Mouse (Mus musculus): ENCODE measurements at regions not wholly inside any gene's neighbourhood (a gene's known extent, or its start where the extent isn't known, plus 50 kb on each side); places are given as distances from the start of the nearest gene placed in this dataset.

- Histone ChIP-seq H3K36me3 (replicated peaks) (no peaks in the 10 kb centered on the region), H3K27ac (no peak overlapping the region)
- WGBS: 85% methylated on average over 4 of the region's 4 CpGs
Measured at GRCm38 (mm10) chr1:169270750-169271149, 260.5 kb downstream of the Nuf2 start.

GRCm38 (mm10) chr1:169263984-169264660 lies 267.1 kb downstream of the Nuf2 start:
- H3K27me3 ChIP-seq: no peaks in the 10 kb centered on the region
- ATAC-seq (ENCODE audit: low FRiP score): no peak
- no peak overlapping the region for H3K9ac ChIP-seq
- H3K4me3 ChIP-seq (replicated peaks): no peak overlapping the region
- no peaks in the 10 kb centered on the region for H3K9me3 ChIP-seq
- H3K36me3 ChIP-seq (replicated peaks): no peaks in the 10 kb centered on the region
- H3K4me1 ChIP-seq: peaks cover 2% of the 10 kb centered on the region; the same call in 1 of the 2 replicates
- H3K4me2 ChIP-seq: no peak overlapping the region
- WGBS: 79% methylated on average over 5 of the region's 5 CpGs
- no peak overlapping the region for H3K27ac ChIP-seq

More at GRCm38 (mm10) chr1:169270750-169271149, 260.5 kb downstream of the Nuf2 start:
- H3K4me1 ChIP-seq: no peaks in the 10 kb centered on the region
- H3K9me3 ChIP-seq: no peaks in the 10 kb centered on the region
- H3K4me3 ChIP-seq (replicated peaks): no peak overlapping the region
- ATAC-seq (ENCODE audit: low FRiP score): no peak
- H3K9ac ChIP-seq: no peak overlapping the region
- no peak overlapping the region for H3K4me2 ChIP-seq
- no peaks in the 10 kb centered on the region for H3K27me3 ChIP-seq

- Histone ChIP-seq H3K36me3 (replicated peaks) (no peaks in the 10 kb centered on the region), H3K27ac (no peak overlapping the region), H3K4me3 (replicated peaks) (no peak overlapping the region), H3K9me3 (no peaks in the 10 kb centered on the region), H3K9ac (no peak overlapping the region), H3K27me3 (no peaks in the 10 kb centered on the region), H3K4me1 (no peaks in the 10 kb centered on the region; the same call in 1 of the 2 replicates), H3K4me2 (no peak overlapping the region)
- 58% methylated on average over 7 of the region's 7 CpGs for WGBS
- no peak for ATAC-seq (ENCODE audit: low FRiP score)
Measured at GRCm38 (mm10) chr1:169254250-169254937, 276.9 kb downstream of the Nuf2 start.

GRCm38 (mm10) chr1:169252189-169252588 lies 279.1 kb downstream of the Nuf2 start:
- H3K27me3 ChIP-seq: no peaks in the 10 kb centered on the region
- no peak overlapping the region for H3K4me2 ChIP-seq
- ATAC-seq (ENCODE audit: low FRiP score): no peak
- no peaks in the 10 kb centered on the region for H3K9me3 ChIP-seq
- no peak overlapping the region for H3K9ac ChIP-seq
- H3K4me1 ChIP-seq: no peaks in the 10 kb centered on the region
- no peak overlapping the region for H3K4me3 ChIP-seq (replicated peaks)
- H3K27ac ChIP-seq: no peak overlapping the region
- H3K36me3 ChIP-seq (replicated peaks): no peaks in the 10 kb centered on the region
- WGBS: 62% methylated on average over 2 of the region's 2 CpGs

- H3K27ac ChIP-seq: no peak overlapping the region
- no peak overlapping the region for H3K9ac ChIP-seq
- WGBS: 87% methylated on average over 7 of the region's 7 CpGs
- no peaks in the 10 kb centered on the region for H3K4me1 ChIP-seq
- no peaks in the 10 kb centered on the region for H3K27me3 ChIP-seq
- H3K4me2 ChIP-seq: no peak overlapping the region
- H3K9me3 ChIP-seq: no peaks in the 10 kb centered on the region
- no peak overlapping the region for H3K4me3 ChIP-seq (replicated peaks)
- H3K36me3 ChIP-seq (replicated peaks): no peaks in the 10 kb centered on the region
- no peak for ATAC-seq (ENCODE audit: low FRiP score)
Measured at GRCm38 (mm10) chr1:169249021-169249420, 282.2 kb downstream of the Nuf2 start.

GRCm38 (mm10) chr1:169240377-169240776 lies 290.9 kb downstream of the Nuf2 start:
- 94% methylated on average over 2 of the region's 2 CpGs for WGBS
- H3K27me3 ChIP-seq: no peaks in the 10 kb centered on the region
- peaks cover 5% of the 10 kb centered on the region for H3K4me1 ChIP-seq
- H3K9ac ChIP-seq: no peak overlapping the region
- no peak overlapping the region for H3K27ac ChIP-seq
- no peak overlapping the region for H3K4me3 ChIP-seq (replicated peaks)
- H3K9me3 ChIP-seq: no peaks in the 10 kb centered on the region
- H3K36me3 ChIP-seq (replicated peaks): no peaks in the 10 kb centered on the region
- H3K4me2 ChIP-seq: no peak overlapping the region
- no peak for ATAC-seq (ENCODE audit: low FRiP score)

- 61% methylated on average over 16 of the region's 16 CpGs for WGBS
- Histone ChIP-seq H3K36me3 (replicated peaks) (no peaks in the 10 kb centered on the region), H3K9ac (no peak overlapping the region), H3K4me2 (no peak overlapping the region), H3K27me3 (no peaks in the 10 kb centered on the region), H3K9me3 (no peaks in the 10 kb centered on the region), H3K27ac (no peak overlapping the region), H3K4me3 (replicated peaks) (no peak overlapping the region), H3K4me1 (peaks cover 11% of the 10 kb centered on the region)
- ATAC-seq (ENCODE audit: low FRiP score): no peak
Measured at GRCm38 (mm10) chr1:169238671-169239090, 292.6 kb downstream of the Nuf2 start.

GRCm38 (mm10) chr1:169235276-169235681 lies 296.0 kb downstream of the Nuf2 start:
- ATAC-seq (ENCODE audit: low FRiP score): peak; percentile 58; the same call in 1 of the 2 replicates
- no peak overlapping the region for H3K4me3 ChIP-seq (replicated peaks)
- no peak overlapping the region for H3K9ac ChIP-seq
- no peaks in the 10 kb centered on the region for H3K27me3 ChIP-seq
- no peak overlapping the region for H3K4me2 ChIP-seq
- no peak overlapping the region for H3K27ac ChIP-seq
- no peaks in the 10 kb centered on the region for H3K36me3 ChIP-seq (replicated peaks)
- H3K4me1 ChIP-seq: peaks cover 11% of the 10 kb centered on the region
- no peaks in the 10 kb centered on the region for H3K9me3 ChIP-seq
- 13% methylated on average over 2 of the region's 2 CpGs for WGBS

- H3K9me3 ChIP-seq: no peaks in the 10 kb centered on the region
- no peak for ATAC-seq (ENCODE audit: low FRiP score)
- no peak overlapping the region for H3K27ac ChIP-seq
- no peaks in the 10 kb centered on the region for H3K36me3 ChIP-seq (replicated peaks)
- peaks cover 8% of the 10 kb centered on the region for H3K4me1 ChIP-seq
- no peak overlapping the region for H3K4me2 ChIP-seq
- H3K27me3 ChIP-seq: no peaks in the 10 kb centered on the region
- H3K9ac ChIP-seq: no peak overlapping the region
- H3K4me3 ChIP-seq (replicated peaks): no peak overlapping the region
- 85% methylated on average over 3 of the region's 3 CpGs for WGBS
Measured at GRCm38 (mm10) chr1:169233368-169233767, 297.9 kb downstream of the Nuf2 start.

GRCm38 (mm10) chr1:169230097-169230496 lies 301.2 kb downstream of the Nuf2 start:
- H3K27me3 ChIP-seq: no peaks in the 10 kb centered on the region
- no peak overlapping the region for H3K27ac ChIP-seq
- ATAC-seq (ENCODE audit: low FRiP score): no peak

GRCm38 (mm10) chr1:169224431-169224830 lies 306.8 kb downstream of the Nuf2 start:
- no peak overlapping the region for H3K9ac ChIP-seq
- H3K27me3 ChIP-seq: no peaks in the 10 kb centered on the region
- no peak for ATAC-seq (ENCODE audit: low FRiP score)
- H3K36me3 ChIP-seq (replicated peaks): no peaks in the 10 kb centered on the region
- H3K4me1 ChIP-seq: no peaks in the 10 kb centered on the region
- 95% methylated on average over 2 of the region's 2 CpGs for WGBS
- no peaks in the 10 kb centered on the region for H3K9me3 ChIP-seq
- no peak overlapping the region for H3K4me2 ChIP-seq
- H3K4me3 ChIP-seq (replicated peaks): no peak overlapping the region
- no peak overlapping the region for H3K27ac ChIP-seq

More at GRCm38 (mm10) chr1:169230097-169230496, 301.2 kb downstream of the Nuf2 start:
- Histone ChIP-seq H3K4me3 (replicated peaks) (no peak overlapping the region), H3K9ac (no peak overlapping the region), H3K4me1 (peaks cover 3% of the 10 kb centered on the region), H3K36me3 (replicated peaks) (no peaks in the 10 kb centered on the region), H3K4me2 (no peak overlapping the region), H3K9me3 (no peaks in the 10 kb centered on the region)
- 75% methylated on average over 4 of the region's 4 CpGs for whole genome bisulfite sequencing

GRCm38 (mm10) chr1:169187658-169188057 lies 343.6 kb downstream of the Nuf2 start:
- WGBS: 27% methylated on average over 1 of the region's 1 CpGs
- H3K9ac ChIP-seq: no peak overlapping the region
- no peaks in the 10 kb centered on the region for H3K36me3 ChIP-seq (replicated peaks)
- no peak overlapping the region for H3K4me2 ChIP-seq
- H3K27me3 ChIP-seq: no peaks in the 10 kb centered on the region
- H3K9me3 ChIP-seq: no peaks in the 10 kb centered on the region
- no peak overlapping the region for H3K27ac ChIP-seq
- H3K4me1 ChIP-seq: peaks cover 8% of the 10 kb centered on the region; the same call in 1 of the 2 replicates
- H3K4me3 ChIP-seq (replicated peaks): no peak overlapping the region
- no peak for ATAC-seq (ENCODE audit: low FRiP score)

GRCm38 (mm10) chr1:169170405-169170804 lies 360.9 kb downstream of the Nuf2 start:
- Histone ChIP-seq H3K27me3 (no peaks in the 10 kb centered on the region), H3K9ac (no peak overlapping the region), H3K36me3 (replicated peaks) (no peaks in the 10 kb centered on the region), H3K4me2 (no peak overlapping the region), H3K27ac (no peak overlapping the region), H3K4me3 (replicated peaks) (no peak overlapping the region), H3K4me1 (no peaks in the 10 kb centered on the region), H3K9me3 (no peaks in the 10 kb centered on the region)
- WGBS: 75% methylated on average over 2 of the region's 2 CpGs
- ATAC-seq (ENCODE audit: low FRiP score): no peak

Measured in forebrain, embryonic 12.5 days (tissue).